Mouse (Mus musculus) MEL (cell line): ENCODE data around the gene Mrpl11. TPM values are rescaled to one million over a fixed set of nuclear protein-coding genes. Genes with fewer than 3 reads are reported as not detected.

Experiments
- DNase-seq: peaks from one replicate; pipeline ENCODE4 v3.0.0; 2011; ENCODE audit warnings: low read depth, low spot score
- H3K27ac ChIP-seq: 2 replicates; pipeline ENCODE4 v1.5.1; 2012; ENCODE audit warnings: low read depth, mild to moderate bottlenecking, control low read depth, low read length, moderate library complexity; ENCODE audit not compliant: control insufficient read depth
- H3K27me3 ChIP-seq, 2 experiments: fragments of 150-350 bp in 1 of 2; sonication (generic) in 1 of 2; 2 replicates each; pipeline ENCODE4 v1.6.1; 2012; ENCODE audit warnings: low read length in 2 of 2, mild to moderate bottlenecking in 2 of 2, improper control_type of control experiment in 1 of 2, moderate library complexity in 1 of 2; ENCODE audit not compliant: insufficient read depth in 2 of 2, control insufficient read depth in 1 of 2
- H3K36me3 ChIP-seq, 2 experiments: 2 replicates each; pipeline ENCODE4 v1.6.1; 2012 to 2014; ENCODE audit warnings: low read length in 2 of 2, improper control_type of control experiment in 1 of 2, inconsistent platforms in 1 of 2, mild to moderate bottlenecking in 1 of 2; ENCODE audit not compliant: insufficient read depth in 2 of 2, control insufficient read depth in 1 of 2
- H3K4me1 ChIP-seq, 2 experiments: fragments of 150-350 bp in 1 of 2; sonication (generic) in 1 of 2; 2 replicates each; pipeline ENCODE4 v1.6.1; 2012; ENCODE audit warnings: low read length in 2 of 2, improper control_type of control experiment in 1 of 2, mild to moderate bottlenecking in 1 of 2; ENCODE audit not compliant: insufficient read depth in 2 of 2, control insufficient read depth in 1 of 2
- H3K4me3 ChIP-seq, 2 experiments: fragments of 150-350 bp in 1 of 2; sonication (generic) in 1 of 2; 2 replicates each; pipeline ENCODE4 v1.5.1; 2012; ENCODE audit warnings: low read depth in 2 of 2, low read length in 2 of 2, mild to moderate bottlenecking in 2 of 2, moderate library complexity in 2 of 2, control low read depth in 1 of 2, improper control_type of control experiment in 1 of 2; ENCODE audit not compliant: control insufficient read depth in 1 of 2, insufficient read depth in 1 of 2
- H3K79me2 ChIP-seq: 2 replicates; pipeline ENCODE4 v1.6.1; 2012; ENCODE audit warnings: mild to moderate bottlenecking, low read length, moderate library complexity; ENCODE audit not compliant: control insufficient read depth, poor library complexity, insufficient read depth
- H3K9ac ChIP-seq: 2 replicates; pipeline ENCODE4 v1.6.1; 2012; ENCODE audit warnings: low read depth, mild to moderate bottlenecking, control low read depth, low read length, moderate library complexity; ENCODE audit not compliant: control insufficient read depth, poor library complexity, severe bottlenecking
- H3K9me3 ChIP-seq: fragments of 150-350 bp; sonication (generic); replicated peaks from 2 replicates; pipeline ENCODE4 v1.6.1; 2012; ENCODE audit warnings: mild to moderate bottlenecking, low read length, improper control_type of control experiment, moderate library complexity; ENCODE audit not compliant: insufficient read depth
- BHLHE40 ChIP-seq: IDR thresholded peaks from 2 replicates; pipeline ENCODE4 v1.6.1; 2012; ENCODE audit warnings: low read depth, mild to moderate bottlenecking, inconsistent platforms, low read length, improper control_type of control experiment, borderline replicate concordance
- ELF1 ChIP-seq: IDR thresholded peaks from 2 replicates; pipeline ENCODE4 v1.6.1; 2014; ENCODE audit warnings: low read depth, mild to moderate bottlenecking, inconsistent platforms, low read length, improper control_type of control experiment, moderate library complexity
- HCFC1 ChIP-seq: IDR thresholded peaks from 2 replicates; pipeline ENCODE4 v1.6.1; 2012; ENCODE audit warnings: low read depth, mild to moderate bottlenecking, inconsistent platforms, low read length, improper control_type of control experiment, moderate library complexity
- KAT2A ChIP-seq: conservative IDR thresholded peaks from 2 replicates; pipeline ENCODE4 v1.6.1; 2012; ENCODE audit warnings: low read depth, low read length, improper control_type of control experiment, inconsistent platforms
- MAX ChIP-seq: IDR thresholded peaks from 2 replicates; pipeline ENCODE4 v1.6.1; 2011; ENCODE audit warnings: low read length, improper control_type of control experiment
- MAZ ChIP-seq: IDR thresholded peaks from 2 replicates; pipeline ENCODE4 v1.6.1; 2012; ENCODE audit warnings: low read depth, mild to moderate bottlenecking, inconsistent platforms, low read length, improper control_type of control experiment
- MXI1 ChIP-seq: IDR thresholded peaks from 2 replicates; pipeline ENCODE4 v1.6.1; 2011; ENCODE audit warnings: mild to moderate bottlenecking, low read depth, low read length, improper control_type of control experiment
- MYC ChIP-seq: IDR thresholded peaks from 2 replicates; pipeline ENCODE4 v1.6.1; 2011; ENCODE audit warnings: low read depth, mild to moderate bottlenecking, low read length, improper control_type of control experiment, moderate library complexity
- POLR2A ChIP-seq, 2 experiments: IDR thresholded peaks; 2 replicates each; pipeline ENCODE4 v1.6.1; 2011 to 2012; ENCODE audit warnings: low read length in 2 of 2, mild to moderate bottlenecking in 2 of 2, control low read depth in 1 of 2, improper control_type of control experiment in 1 of 2, low read depth in 1 of 2, moderate library complexity in 1 of 2; ENCODE audit not compliant: control insufficient read depth in 1 of 2, insufficient read depth in 1 of 2, poor library complexity in 1 of 2
- RAD21 ChIP-seq: IDR thresholded peaks from 2 replicates; pipeline ENCODE4 v1.6.1; 2011; ENCODE audit warnings: mild to moderate bottlenecking, low read depth, low read length, improper control_type of control experiment
- RCOR1 ChIP-seq: IDR thresholded peaks from 2 replicates; pipeline ENCODE4 v1.6.1; 2012; ENCODE audit warnings: low read depth, mild to moderate bottlenecking, inconsistent platforms, low read length, improper control_type of control experiment
- SMC3 ChIP-seq: IDR thresholded peaks from 2 replicates; pipeline ENCODE4 v1.6.1; 2011; ENCODE audit warnings: low read depth, low read length, improper control_type of control experiment
- TCF12 ChIP-seq: IDR thresholded peaks from 2 replicates; pipeline ENCODE4 v1.6.1; 2014; ENCODE audit warnings: low read depth, mild to moderate bottlenecking, inconsistent platforms, low read length, improper control_type of control experiment, moderate library complexity
- UBTF ChIP-seq: IDR thresholded peaks from 2 replicates; pipeline ENCODE4 v1.6.1; 2012; ENCODE audit warnings: low read depth, mild to moderate bottlenecking, inconsistent platforms, low read length, improper control_type of control experiment, moderate library complexity, borderline replicate concordance; ENCODE audit not compliant: insufficient read depth
- USF1 ChIP-seq: IDR thresholded peaks from 2 replicates; pipeline ENCODE4 v1.6.1; 2014; ENCODE audit warnings: low read depth, mild to moderate bottlenecking, inconsistent platforms, low read length, improper control_type of control experiment, moderate library complexity
- ZMIZ1 ChIP-seq: IDR thresholded peaks from 2 replicates; pipeline ENCODE4 v1.6.1; 2012; ENCODE audit warnings: low read depth, mild to moderate bottlenecking, inconsistent platforms, low read length, improper control_type of control experiment, moderate library complexity
- ZNF384 ChIP-seq: IDR thresholded peaks from 2 replicates; pipeline ENCODE4 v1.6.1; 2012; ENCODE audit warnings: low read depth, mild to moderate bottlenecking, inconsistent platforms, low read length, improper control_type of control experiment
- polyA plus RNA-seq, 2 experiments: library from polyadenylated mRNA; stranded (reverse) in 1 of 2; unstranded in 1 of 2; fragments of >175 nt in 1 of 2; fragments of >200 nt in 1 of 2; gene quantifications; 2 replicates each; pipeline versions ENCODE4 v1.2.1 to v1.2.4; 2012; ENCODE audit warnings: low replicate concordance in 2 of 2, low read depth in 1 of 2; ENCODE audit not compliant: insufficient read length in 2 of 2, insufficient read depth in 1 of 2, missing spikeins in 1 of 2
- total RNA-seq: library from RNA; depleted of rRNA; stranded (reverse); fragments of 300-350 nt; gene quantifications from 2 replicates; pipeline ENCODE4 v1.2.3, GENCODE M21; 2012

Gene Mrpl11
- total and polyA plus RNA-seq, 3 experiments, result 108 to 317 (median 124) TPM

- DNase-seq, result no peak
- no peak overlapping the region for H3K27ac ChIP-seq
- H3K27me3 ChIP-seq, result peaks cover 0 to 4% of the 10 kb centered on the region in 2 experiments
- H3K79me2 ChIP-seq, result no peaks in the 10 kb centered on the region
- H3K4me3 ChIP-seq, result no peak overlapping the region
- H3K36me3 ChIP-seq, result no peaks in the 10 kb centered on the region
- no peaks in the 10 kb centered on the region; a peak in 1 of 4 replicates for H3K4me1 ChIP-seq
- TF ChIP-seq BHLHE40 (peak; percentile 81), KAT2A (no peak)
- TF ChIP-seq, all 39 proteins: peak for 1
- H3K9ac ChIP-seq, result no peak overlapping the region
- H3K9me3 ChIP-seq, result no peaks in the 10 kb centered on the region
These were observed 24.3 kb upstream of the Mrpl11 start for GRCm38 (mm10) chr19:4937444-4938310.

- H3K9me3 ChIP-seq, result no peaks in the 10 kb centered on the region
- H3K36me3 ChIP-seq, result no peaks in the 10 kb centered on the region
- no peak for TF ChIP-seq BHLHE40
- no peak for TF ChIP-seq MYC
- TF ChIP-seq RCOR1, result no peak
- TF ChIP-seq ZMIZ1, result no peak
- TF ChIP-seq MAZ, result no peak
- peak; percentile 44; the same call in 1 of the 2 replicates for TF ChIP-seq USF1
- TF ChIP-seq POLR2A (IDR thresholded peaks at IDR 0.05; ENCODE audit: control insufficient read depth in 1 of 2, insufficient read depth in 1 of 2, low read depth in 1 of 2, low read length in 2 of 2, poor library complexity in 1 of 2), result no peak
- no peak for TF ChIP-seq ELF1
- no peak for TF ChIP-seq MAX
- TF ChIP-seq RAD21, result no peak
- TF ChIP-seq SMC3, result no peak
- peak; percentile 51 for TF ChIP-seq MXI1
- no peak for TF ChIP-seq UBTF
- TF ChIP-seq HCFC1, result no peak
- no peak for TF ChIP-seq ZNF384
- no peak for TF ChIP-seq TCF12
- H3K9ac ChIP-seq, result peak within 1 kb of the TSS; percentile 27; the same call in 1 of the 2 replicates
- peak; percentile 79 for DNase-seq
- no peak within 1 kb of the TSS for H3K27ac ChIP-seq
- no peaks in the 10 kb centered on the region for H3K79me2 ChIP-seq
- H3K4me1 ChIP-seq, result no peaks in the 10 kb centered on the region; a peak in 1 of 4 replicates
- H3K4me3 ChIP-seq, result peak within 1 kb of the TSS; percentile 49 to 86
- peaks cover 4 to 10% of the 10 kb centered on the region in 2 experiments for H3K27me3 ChIP-seq
These were observed 19.2 kb upstream of the Mrpl11 start, which contains the start of gene Peli3 for GRCm38 (mm10) chr19:4942551-4943252. Peli3 (minus strand) TSS chr19:4943127.
